Mouse (Mus musculus) left cerebral cortex, adult 2 months (tissue): Measurements from ENCODE around the gene Brd1. TPM values are rescaled to one million over a fixed set of nuclear protein-coding genes. Genes with fewer than 3 reads are reported as not detected.
A peak's percentile ranks its signal among the peaks of the same experiment; 100 is the strongest.

Experiments used
- DNase-seq, 2 experiments: peaks; one replicate each; pipeline ENCODE4 v3.0.0; 2021 to 2022; ENCODE audit warnings: low spot score in 2 of 2, mixed read lengths in 1 of 2; ENCODE audit errors: extremely low spot score in 1 of 2
- H3K27ac ChIP-seq: fragments of 200-600 bp; 2 replicates; pipeline ENCODE4 v1.8.1; 2022
- H3K4me3 ChIP-seq: fragments of 200-600 bp; 2 replicates; pipeline ENCODE4 v1.8.1; 2022
- CTCF ChIP-seq: fragments of 200-600 bp; IDR thresholded peaks from 2 replicates; pipeline ENCODE4 v1.8.1; 2022; ENCODE audit warnings: antibody characterized with exemption, mild to moderate bottlenecking, moderate library complexity
- intact Hi-C: fragments of 180-260 bp; cut with DNase I; formaldehyde crosslinking; loops from one replicate; pipeline ENCODE4 v1.15.1; 2025
- total RNA-seq, 2 experiments: library from RNA; stranded (reverse); gene quantifications; 2 replicates each; pipeline ENCODE4 v1.2.3; 2021

Gene Brd1
- total RNA-seq, 2 experiments from 2014 or later = 54.5 to 57.8 TPM

DNA sequence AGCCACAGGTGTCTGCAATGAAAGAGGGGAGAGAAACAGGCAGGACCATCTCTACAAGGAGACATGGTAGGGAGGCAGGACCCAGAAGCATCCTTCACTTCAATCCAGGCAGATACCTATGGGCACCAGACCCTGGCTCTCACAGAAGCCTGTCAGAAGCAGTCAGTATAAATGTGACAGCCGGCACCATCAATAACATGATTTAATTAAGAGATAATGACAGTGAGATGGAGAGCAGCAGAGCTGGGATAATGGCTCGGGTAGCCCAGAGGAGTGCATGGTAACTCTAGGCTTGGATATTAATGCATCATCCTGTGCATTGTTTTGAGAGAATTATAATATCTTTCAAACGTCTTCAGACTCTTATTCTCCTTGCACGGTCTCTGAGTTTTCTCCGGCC, 58.0 kb downstream of the Brd1 start:
- Histone ChIP-seq H3K4me3 (no peak overlapping the region), H3K27ac (no peak overlapping the region)
- DNase-seq = no peak
- intact Hi-C loops = no loop called here
- no peak for TF ChIP-seq CTCF

DNA sequence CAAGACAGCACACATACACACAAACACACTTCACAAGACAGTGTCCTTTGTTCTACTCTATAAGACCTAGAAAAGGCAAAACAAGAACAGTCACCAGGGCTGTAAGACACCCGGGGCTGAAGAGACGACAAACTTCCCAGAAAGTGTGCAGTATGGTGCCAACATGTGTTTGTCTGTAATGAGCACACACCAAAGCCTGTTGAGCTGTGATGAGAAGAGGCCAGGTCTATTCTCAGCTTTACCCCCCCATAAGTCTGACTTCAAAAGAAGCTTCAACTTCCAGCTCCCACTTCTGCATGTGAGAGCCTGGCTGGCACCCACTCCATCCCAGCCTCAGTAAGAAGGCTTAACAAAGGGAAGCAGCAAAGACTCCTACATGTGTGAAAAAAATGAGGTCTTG, 65.3 kb downstream of the Brd1 start:
- no peak overlapping the region for H3K27ac ChIP-seq
- no peak for DNase-seq
- no peak overlapping the region for H3K4me3 ChIP-seq
- intact Hi-C loops = no loop called here
- no peak for TF ChIP-seq CTCF

DNA sequence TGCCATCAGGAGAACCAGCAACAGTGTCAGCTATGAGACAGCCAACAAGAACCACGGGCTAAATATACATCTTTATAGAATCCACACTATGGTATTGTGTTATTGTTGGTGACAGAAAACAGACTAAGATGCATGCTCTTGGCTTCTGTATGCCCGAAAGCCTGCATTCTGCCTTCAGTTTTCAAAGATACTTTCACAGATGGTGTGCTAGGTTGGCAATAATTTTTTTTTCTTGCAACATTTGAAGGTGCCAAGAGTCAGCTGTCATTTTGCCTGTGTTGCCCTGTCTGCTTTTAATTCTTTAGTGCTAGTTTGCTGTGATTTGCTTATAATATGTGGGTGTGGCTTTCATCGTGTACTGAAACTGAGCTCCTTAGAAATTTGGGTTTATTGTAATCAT, 66.4 kb downstream of the Brd1 start:
- Histone ChIP-seq H3K27ac (no peak overlapping the region), H3K4me3 (no peak overlapping the region)
- no peak for DNase-seq
- intact Hi-C loops = no loop called here
- TF ChIP-seq CTCF = no peak

DNA sequence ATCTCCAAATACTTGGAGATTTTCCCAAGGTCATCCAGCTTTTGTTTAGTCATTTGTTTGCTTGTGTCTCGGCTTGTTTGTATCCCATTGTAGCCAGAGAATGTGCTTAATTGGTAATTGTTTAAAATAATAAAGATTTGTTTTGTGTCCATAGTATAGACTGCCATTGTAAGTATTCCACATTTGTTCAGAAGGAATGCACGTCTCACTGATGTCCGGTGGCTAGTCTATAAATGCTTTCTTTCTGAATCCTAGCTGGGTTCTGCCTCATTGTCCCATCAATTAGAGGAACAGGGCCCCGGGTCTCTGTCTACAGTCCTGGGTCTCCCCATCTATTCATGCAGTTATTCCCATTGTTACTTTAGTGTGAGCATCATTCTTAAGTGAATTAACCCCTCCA, 68.2 kb downstream of the Brd1 start:
- no peak for DNase-seq
- no peak overlapping the region for H3K4me3 ChIP-seq
- TF ChIP-seq CTCF = no peak
- H3K27ac ChIP-seq = no peak overlapping the region
- intact Hi-C loops = no loop called here

DNA sequence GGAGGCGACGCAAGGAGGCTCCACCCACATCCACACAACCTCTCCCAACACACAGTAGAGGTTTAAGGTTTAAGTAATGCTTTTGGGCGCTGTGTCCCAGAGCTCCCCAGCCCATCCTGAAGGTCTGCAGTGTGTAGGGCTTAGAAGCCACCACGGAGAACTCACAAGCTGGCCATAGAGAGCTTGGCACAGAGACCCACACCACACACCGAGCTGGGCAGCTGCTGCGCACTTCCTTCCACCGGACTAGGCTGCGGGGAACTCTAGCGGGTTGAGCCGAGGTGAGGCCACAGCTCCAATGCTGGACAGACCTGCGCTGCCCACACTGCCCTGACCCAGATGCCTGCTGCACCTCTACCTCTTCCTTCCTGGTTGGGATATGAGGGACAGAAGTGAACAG, 71.0 kb downstream of the Brd1 start:
- H3K4me3 ChIP-seq = no peak overlapping the region
- DNase-seq = no peak
- no peak overlapping the region for H3K27ac ChIP-seq
- intact Hi-C loops = no loop called here
- TF ChIP-seq CTCF = no peak

DNA sequence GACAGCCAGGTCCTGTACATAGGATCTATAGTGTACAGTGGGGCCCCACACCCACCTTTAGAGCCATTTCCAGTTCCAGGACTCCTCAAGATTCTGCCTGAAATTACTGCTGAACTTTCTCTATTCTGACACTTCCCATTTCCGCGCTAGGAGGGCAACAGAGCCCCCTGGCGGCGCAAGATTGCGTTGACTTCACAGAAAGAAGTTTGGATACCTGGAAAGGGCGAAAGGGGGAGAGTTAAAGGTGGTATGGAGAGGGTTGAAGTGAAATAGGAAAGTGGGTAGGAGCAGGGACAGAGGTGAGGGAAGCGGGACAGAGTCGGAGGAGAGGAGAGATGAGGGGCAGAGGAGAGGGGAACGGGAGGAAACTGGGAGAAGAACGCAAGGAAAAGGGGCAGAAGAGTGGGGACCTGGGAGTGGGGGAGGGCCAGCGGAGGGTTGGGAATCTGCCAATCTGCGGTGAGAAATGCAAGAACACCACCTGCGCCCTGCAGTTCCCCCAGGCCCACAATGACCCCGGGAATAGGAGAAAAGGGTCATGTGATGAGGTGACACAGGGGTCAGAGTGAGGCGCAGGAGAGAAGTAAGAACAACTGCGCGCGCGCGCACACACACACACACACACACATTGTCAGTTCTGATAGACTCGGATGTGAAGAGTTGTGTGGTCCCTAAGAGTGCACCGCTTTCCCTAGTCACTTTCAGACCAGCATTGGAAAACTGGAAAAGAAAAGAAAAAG, 71.8 kb downstream of the Brd1 start:
- no peak overlapping the region for H3K4me3 ChIP-seq
- TF ChIP-seq CTCF = peak; percentile 82
- intact Hi-C loops = no loop called here
- H3K27ac ChIP-seq = no peak overlapping the region
- DNase-seq = peak; percentile 48 to 68

DNA sequence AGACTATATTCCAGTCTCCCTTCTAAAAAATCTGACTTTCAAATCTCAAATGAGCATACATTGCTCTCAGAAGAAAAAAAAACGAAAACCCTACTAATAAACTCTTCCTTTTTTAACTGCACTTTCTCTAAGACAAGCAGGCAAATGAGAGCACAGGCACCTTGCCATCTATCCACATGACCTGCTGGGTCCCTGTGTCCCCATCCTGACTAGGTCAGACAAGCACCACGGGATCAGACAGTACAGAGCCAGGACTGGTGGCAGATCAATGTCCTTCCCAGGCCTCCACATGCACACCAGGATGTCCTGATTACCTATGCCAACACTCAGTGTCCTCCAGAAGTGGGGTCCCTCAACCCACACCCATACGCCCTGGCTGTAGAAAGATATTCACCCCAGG, 72.4 kb downstream of the Brd1 start:
- Histone ChIP-seq H3K27ac (no peak overlapping the region), H3K4me3 (no peak overlapping the region)
- intact Hi-C loops = no loop called here
- no peak for TF ChIP-seq CTCF
- no peak for DNase-seq

DNA sequence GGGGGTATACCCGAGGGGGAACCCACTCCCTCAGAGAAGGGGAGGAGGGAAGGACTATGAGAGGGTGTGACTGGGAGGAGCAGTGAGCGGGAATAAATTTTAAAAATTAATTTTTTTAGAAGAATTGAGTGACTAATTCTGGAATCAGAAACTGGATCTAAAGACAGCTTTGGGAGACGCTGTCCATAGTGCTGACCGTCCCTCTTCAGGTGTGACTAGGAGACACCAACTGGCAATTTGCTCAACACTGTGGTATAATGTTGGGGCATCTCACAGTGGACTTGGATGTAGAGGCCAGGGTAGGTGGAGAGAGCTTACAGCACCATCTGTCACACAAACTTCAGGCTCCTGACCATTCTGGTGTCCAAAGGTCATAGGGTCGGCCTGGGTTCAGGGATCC, 82.0 kb downstream of the Brd1 start:
- TF ChIP-seq CTCF = no peak

DNA sequence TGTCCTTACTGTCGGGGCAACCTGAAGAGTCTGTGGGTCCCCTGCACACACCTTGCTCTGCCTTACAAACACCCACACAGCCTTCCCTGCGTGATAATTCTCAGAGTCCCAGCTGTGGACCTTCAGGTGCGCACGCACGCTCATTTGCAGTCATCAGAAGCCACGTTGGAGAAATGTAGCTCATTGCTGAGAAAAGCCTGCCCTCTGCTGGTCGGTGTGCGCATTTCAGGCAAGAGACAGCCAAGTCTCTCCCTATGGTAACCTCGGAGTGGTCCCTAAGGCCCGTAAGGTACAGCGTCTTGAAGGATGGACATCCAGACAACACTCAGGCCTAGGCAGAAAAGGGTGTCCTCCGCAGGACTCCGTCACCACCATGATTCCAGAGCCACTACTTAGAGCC, 83.0 kb downstream of the Brd1 start:
- H3K27ac ChIP-seq = no peak overlapping the region
- H3K4me3 ChIP-seq = no peak overlapping the region
- intact Hi-C loops = loop anchor here (2.0 kb wide), 1 partner anchor 90 kb away; no protein-coding TSS in a partner anchor
- DNase-seq = peak; percentile 78 to 82
- peak; percentile 96 for TF ChIP-seq CTCF

More for the DNA sequence above, 82.0 kb downstream of the Brd1 start:
- no peak overlapping the region for H3K4me3 ChIP-seq
- intact Hi-C loops = no loop called here
- DNase-seq = no peak
- no peak overlapping the region for H3K27ac ChIP-seq

Other genes starting within 250 kb of the Brd1 start
- not detected for gene Zdhhc25, start 133.9 kb downstream of the Brd1 start, total RNA-seq
- gene Zbed4, start 17.4 kb upstream of the Brd1 start, total RNA-seq = 10 to 100 TPM; 10.9 to 12.6 TPM
- 10 to 100 TPM; 13.3 to 14.4 TPM for gene Alg12, start 85.1 kb upstream of the Brd1 start, total RNA-seq
- 10 to 100 TPM; 22.1 to 26.3 TPM for gene Creld2, start 85.4 kb upstream of the Brd1 start, total RNA-seq
- 10 to 100 TPM; 46.8 to 50.0 TPM for gene Pim3, start 128.0 kb upstream of the Brd1 start, total RNA-seq
- gene Ttll8, start 220.2 kb upstream of the Brd1 start, total RNA-seq = 1 to 10 TPM; 1.2 to 2.4 TPM
- gene Mlc1, start 244.8 kb upstream of the Brd1 start, total RNA-seq = 100 to 1,000 TPM; 107 TPM
- gene Mov10l1, start 248.7 kb upstream of the Brd1 start, total RNA-seq = not detected